Mouse (Mus musculus): ENCODE results near the gene Slc44a2. TPM values are rescaled to one million over a fixed set of nuclear protein-coding genes. Genes with fewer than 3 reads are reported as not detected.

Gene Slc44a2
- total and polyA plus RNA-seq, 2 experiments from 2014 or later: 46.5 to 84.8 TPM

DNA sequence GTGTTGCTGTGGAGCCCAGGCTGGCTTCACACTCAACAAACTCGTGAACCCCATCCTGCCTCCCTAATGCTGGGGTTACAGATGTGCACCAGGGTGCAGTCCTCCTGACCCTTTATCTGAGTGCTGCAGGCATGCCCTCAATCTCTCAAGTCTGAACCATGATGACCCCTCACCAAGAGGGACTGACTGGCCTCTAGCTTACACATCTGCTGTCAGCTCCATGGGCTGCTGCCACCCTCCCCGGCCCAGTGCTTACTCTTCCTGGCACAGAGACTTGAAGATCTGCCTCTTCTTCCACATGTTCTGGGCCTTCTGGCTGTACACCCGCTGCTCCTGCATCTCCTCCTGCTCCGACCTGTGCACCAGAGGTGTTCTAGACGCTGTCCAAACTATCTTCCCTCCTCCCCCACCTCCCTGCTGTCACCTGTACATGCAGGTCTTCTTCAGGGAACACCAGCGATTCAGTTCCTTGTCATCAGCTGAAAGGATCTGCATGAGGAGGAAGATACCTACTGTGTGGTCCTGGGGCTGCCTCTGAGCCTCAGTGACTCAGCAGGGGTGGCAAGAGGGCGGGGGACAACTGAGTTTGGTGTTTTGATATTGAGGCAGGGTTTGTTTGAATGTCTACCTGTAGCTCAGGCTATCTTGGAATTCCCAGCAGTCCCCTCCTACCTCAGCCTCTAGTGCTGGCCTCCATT is 45.3 kb upstream of the Slc44a2 start:
- Histone ChIP-seq H3K4me1 (ENCODE audit: control insufficient read depth, insufficient read depth) (peaks cover 7% of the 10 kb centered on the region; the same call in 1 of the 2 replicates), H3K9me3 (replicated peaks; ENCODE audit: control insufficient read depth, low read length) (no peaks in the 10 kb centered on the region), H3K27ac (ENCODE audit: low read depth) (0 out of 2 replicates have a peak overlapping the region, but pooled peaks have one; percentile 62), H3K27me3 (ENCODE audit: control insufficient read depth, insufficient read depth, low read length) (no peaks in the 10 kb centered on the region), H3K4me2 (ENCODE audit: low read depth, low read length) (no peak overlapping the region), H3K4me3 (ENCODE audit: low read depth, low read length) (no peak overlapping the region), H3K9ac (replicated peaks; ENCODE audit: low read depth, low read length) (no peak overlapping the region), H3K36me3 (replicated peaks; ENCODE audit: control insufficient read depth, insufficient read depth, low read length) (peaks cover 96% of the 10 kb centered on the region)
- TF ChIP-seq EP300 (IDR thresholded peaks at IDR 0.05; ENCODE audit: low read depth) (no peak), CTCF (IDR thresholded peaks at IDR 0.05; ENCODE audit: low read depth) (no peak)
- DNase-seq (ENCODE audit: low spot score) (no peak), ATAC-seq (ENCODE audit: insufficient read depth, low read depth) (no peak)
- WGBS: 79% methylated on average over 7 of the region's 7 CpGs

- H3K9ac ChIP-seq (replicated peaks; ENCODE audit: low read depth, low read length): no peak overlapping the region
Observed at GRCm38 (mm10) chr9:21275727-21276126, 44.8 kb upstream of the Slc44a2 start.

DNA sequence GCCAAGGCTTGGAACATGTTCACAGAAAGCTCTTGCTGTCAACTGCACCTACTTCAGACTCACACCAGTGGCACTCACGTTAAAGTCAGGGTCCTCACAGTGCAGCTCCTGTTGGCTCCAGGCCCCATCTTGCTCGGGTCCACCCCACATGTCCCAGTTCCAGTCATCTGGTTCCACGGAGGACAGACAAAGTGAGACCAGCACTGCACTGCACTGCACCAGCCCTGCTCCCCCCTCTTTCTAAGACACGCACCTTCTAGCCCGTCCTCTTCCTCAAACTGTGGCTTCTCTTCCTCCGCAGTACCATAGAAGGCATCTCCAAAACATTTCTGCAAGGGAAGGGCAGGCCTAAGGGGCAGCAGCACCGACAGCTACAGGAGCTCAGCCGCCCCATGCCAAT is 44.2 kb upstream of the Slc44a2 start:
- Histone ChIP-seq H3K4me2 (ENCODE audit: low read depth, low read length) (no peak overlapping the region), H3K4me1 (ENCODE audit: control insufficient read depth, insufficient read depth) (peaks cover 7% of the 10 kb centered on the region; the same call in 1 of the 2 replicates), H3K27ac (ENCODE audit: low read depth) (no peak overlapping the region), H3K9ac (replicated peaks; ENCODE audit: low read depth, low read length) (no peak overlapping the region), H3K36me3 (replicated peaks; ENCODE audit: control insufficient read depth, insufficient read depth, low read length) (peaks cover 94% of the 10 kb centered on the region), H3K27me3 (ENCODE audit: control insufficient read depth, insufficient read depth, low read length) (no peaks in the 10 kb centered on the region), H3K4me3 (ENCODE audit: low read depth, low read length) (no peak overlapping the region), H3K9me3 (replicated peaks; ENCODE audit: control insufficient read depth, low read length) (no peaks in the 10 kb centered on the region)
- 77% methylated on average over 8 of the region's 8 CpGs for WGBS
- no peak for TF ChIP-seq CTCF (IDR thresholded peaks at IDR 0.05; ENCODE audit: low read depth)
- no peak for TF ChIP-seq EP300 (IDR thresholded peaks at IDR 0.05; ENCODE audit: low read depth)
- DNase-seq (ENCODE audit: low spot score) (no peak), ATAC-seq (ENCODE audit: insufficient read depth, low read depth) (no peak)

More at GRCm38 (mm10) chr9:21275727-21276126, 44.8 kb upstream of the Slc44a2 start:
- Histone ChIP-seq H3K4me2 (ENCODE audit: low read depth, low read length) (no peak overlapping the region), H3K9me3 (replicated peaks; ENCODE audit: control insufficient read depth, low read length) (no peaks in the 10 kb centered on the region), H3K27ac (ENCODE audit: low read depth) (no peak overlapping the region), H3K4me1 (ENCODE audit: control insufficient read depth, insufficient read depth) (peaks cover 7% of the 10 kb centered on the region; the same call in 1 of the 2 replicates), H3K4me3 (ENCODE audit: low read depth, low read length) (no peak overlapping the region), H3K27me3 (ENCODE audit: control insufficient read depth, insufficient read depth, low read length) (no peaks in the 10 kb centered on the region), H3K36me3 (replicated peaks; ENCODE audit: control insufficient read depth, insufficient read depth, low read length) (peaks cover 94% of the 10 kb centered on the region)
- TF ChIP-seq CTCF (IDR thresholded peaks at IDR 0.05; ENCODE audit: low read depth) (no peak), EP300 (IDR thresholded peaks at IDR 0.05; ENCODE audit: low read depth) (no peak)
- WGBS: 80% methylated on average over 12 of the region's 12 CpGs
- ATAC-seq (ENCODE audit: insufficient read depth, low read depth) (no peak), DNase-seq (ENCODE audit: low spot score) (no peak)

GRCm38 (mm10) chr9:21277776-21278175 is 42.7 kb upstream of the Slc44a2 start:
- H3K4me3 ChIP-seq (ENCODE audit: low read depth, low read length): no peak overlapping the region
- 95% methylated on average over 5 of the region's 5 CpGs for WGBS
- peaks cover 91% of the 10 kb centered on the region for H3K36me3 ChIP-seq (replicated peaks; ENCODE audit: control insufficient read depth, insufficient read depth, low read length)
- no peak overlapping the region for H3K4me2 ChIP-seq (ENCODE audit: low read depth, low read length)
- no peak for ATAC-seq (ENCODE audit: insufficient read depth, low read depth)
- no peak for TF ChIP-seq CTCF (IDR thresholded peaks at IDR 0.05; ENCODE audit: low read depth)
- TF ChIP-seq EP300 (IDR thresholded peaks at IDR 0.05; ENCODE audit: low read depth): no peak
- H3K9me3 ChIP-seq (replicated peaks; ENCODE audit: control insufficient read depth, low read length): no peaks in the 10 kb centered on the region
- no peak for DNase-seq (ENCODE audit: low spot score)
- no peak overlapping the region for H3K9ac ChIP-seq (replicated peaks; ENCODE audit: low read depth, low read length)
- H3K27me3 ChIP-seq (ENCODE audit: control insufficient read depth, insufficient read depth, low read length): no peaks in the 10 kb centered on the region
- H3K27ac ChIP-seq (ENCODE audit: low read depth): no peak overlapping the region
- peaks cover 7% of the 10 kb centered on the region; the same call in 1 of the 2 replicates for H3K4me1 ChIP-seq (ENCODE audit: control insufficient read depth, insufficient read depth)

DNA sequence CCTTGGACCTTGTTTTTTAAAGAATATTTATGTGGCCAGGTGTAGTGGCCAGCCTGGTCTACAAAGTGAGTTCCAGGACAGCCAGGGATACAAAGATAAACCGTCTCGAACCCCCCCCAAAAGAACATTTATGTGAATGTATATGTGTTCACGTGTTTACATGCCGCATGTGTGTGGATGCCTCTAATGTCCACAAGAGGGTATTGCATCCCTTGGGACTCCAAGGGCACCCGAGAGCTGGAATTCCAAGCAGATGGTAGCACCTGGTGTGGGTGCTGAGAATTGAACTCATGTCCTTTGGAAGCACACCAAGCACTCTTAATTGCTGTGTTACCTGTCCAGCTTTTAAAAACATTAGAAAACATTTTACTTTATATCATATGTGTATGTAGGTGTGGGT is 36.9 kb upstream of the Slc44a2 start:
- peaks cover 13% of the 10 kb centered on the region for H3K4me1 ChIP-seq (ENCODE audit: control insufficient read depth, insufficient read depth)
- no peak for ATAC-seq (ENCODE audit: insufficient read depth, low read depth)
- no peak overlapping the region for H3K27ac ChIP-seq (ENCODE audit: low read depth)
- H3K9me3 ChIP-seq (replicated peaks; ENCODE audit: control insufficient read depth, low read length): no peaks in the 10 kb centered on the region
- peaks cover 60% of the 10 kb centered on the region for H3K36me3 ChIP-seq (replicated peaks; ENCODE audit: control insufficient read depth, insufficient read depth, low read length)
- H3K9ac ChIP-seq (replicated peaks; ENCODE audit: low read depth, low read length): no peak overlapping the region
- no peak overlapping the region for H3K4me3 ChIP-seq (ENCODE audit: low read depth, low read length)
- no peaks in the 10 kb centered on the region for H3K27me3 ChIP-seq (ENCODE audit: control insufficient read depth, insufficient read depth, low read length)
- no peak for TF ChIP-seq EP300 (IDR thresholded peaks at IDR 0.05; ENCODE audit: low read depth)
- TF ChIP-seq CTCF (IDR thresholded peaks at IDR 0.05; ENCODE audit: low read depth): no peak
- WGBS: 88% methylated on average over 5 of the region's 5 CpGs
- no peak overlapping the region for H3K4me2 ChIP-seq (ENCODE audit: low read depth, low read length)
- DNase-seq (ENCODE audit: low spot score): no peak

DNA sequence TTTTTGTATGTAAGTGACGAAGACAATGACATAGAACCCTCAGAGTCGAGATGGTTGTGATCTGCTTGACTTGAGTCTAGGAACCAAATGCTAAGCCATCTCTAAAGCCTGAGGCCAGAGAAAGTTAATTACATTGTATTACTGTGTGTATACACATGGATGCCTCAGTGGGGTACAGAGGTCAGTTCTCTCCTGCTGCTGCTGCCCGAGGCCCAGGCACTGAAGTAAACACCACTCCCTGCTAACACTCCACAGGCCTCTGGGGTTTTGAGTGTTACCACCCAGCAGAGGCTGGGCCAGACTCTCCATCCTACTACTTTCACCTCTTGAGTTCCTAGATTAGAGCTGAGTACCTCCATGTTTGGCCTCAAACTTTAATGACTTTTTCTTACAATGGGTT is 36.5 kb upstream of the Slc44a2 start:
- ATAC-seq (ENCODE audit: insufficient read depth, low read depth) (no peak), DNase-seq (ENCODE audit: low spot score) (no peak)
- Histone ChIP-seq H3K4me1 (ENCODE audit: control insufficient read depth, insufficient read depth) (peaks cover 17% of the 10 kb centered on the region), H3K4me2 (ENCODE audit: low read depth, low read length) (no peak overlapping the region), H3K27me3 (ENCODE audit: control insufficient read depth, insufficient read depth, low read length) (no peaks in the 10 kb centered on the region), H3K36me3 (replicated peaks; ENCODE audit: control insufficient read depth, insufficient read depth, low read length) (peaks cover 56% of the 10 kb centered on the region), H3K9me3 (replicated peaks; ENCODE audit: control insufficient read depth, low read length) (no peaks in the 10 kb centered on the region), H3K9ac (replicated peaks; ENCODE audit: low read depth, low read length) (no peak overlapping the region), H3K4me3 (ENCODE audit: low read depth, low read length) (no peak overlapping the region), H3K27ac (ENCODE audit: low read depth) (no peak overlapping the region)
- TF ChIP-seq CTCF (IDR thresholded peaks at IDR 0.05; ENCODE audit: low read depth): no peak
- no peak for TF ChIP-seq EP300 (IDR thresholded peaks at IDR 0.05; ENCODE audit: low read depth)
- WGBS: 86% methylated on average over 3 of the region's 3 CpGs
